Mouse (Mus musculus) c-Kit-positive CD71-negative TER-119-negative erythroid progenitor cells, embryonic 14.5 days (primary cell): ENCODE measurements around the gene Mymx.
"Not testable (repeated sequence)": the region's sequence is repeated elsewhere in the genome, so short reads cannot be mapped to it uniquely, and the experiment has no call there.

Experiments
- DNase-seq: peaks from one replicate; pipeline ENCODE4 v3.0.0-alpha.2; 2013; ENCODE audit warnings: low read depth

The Mymx gene

DNA sequence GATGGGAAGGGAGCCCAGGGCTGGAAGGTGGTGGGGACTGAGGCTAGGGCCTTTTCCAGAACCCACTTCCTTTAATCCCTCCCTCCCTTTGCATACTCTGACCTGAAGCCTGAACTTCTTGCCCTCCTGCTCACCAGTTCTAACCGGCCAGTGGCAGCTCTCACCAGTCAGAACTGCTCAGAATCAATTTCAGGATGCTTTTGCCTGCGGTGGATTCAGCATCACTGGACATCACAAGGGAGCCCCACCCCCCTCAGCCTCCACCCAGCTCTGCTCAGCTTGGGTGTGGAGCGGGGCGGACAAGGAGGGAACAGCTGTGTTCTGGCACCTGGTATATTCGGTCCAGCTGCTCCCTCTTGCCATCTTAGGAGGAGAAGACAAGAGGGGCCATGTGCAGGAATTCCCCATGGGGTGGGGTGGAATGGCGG, at the start of gene Mymx:
Gene Mymx (minus strand): TSS at position 226 of the 428 bp plus-strand sequence.
- DNase-seq: no peak

DNA sequence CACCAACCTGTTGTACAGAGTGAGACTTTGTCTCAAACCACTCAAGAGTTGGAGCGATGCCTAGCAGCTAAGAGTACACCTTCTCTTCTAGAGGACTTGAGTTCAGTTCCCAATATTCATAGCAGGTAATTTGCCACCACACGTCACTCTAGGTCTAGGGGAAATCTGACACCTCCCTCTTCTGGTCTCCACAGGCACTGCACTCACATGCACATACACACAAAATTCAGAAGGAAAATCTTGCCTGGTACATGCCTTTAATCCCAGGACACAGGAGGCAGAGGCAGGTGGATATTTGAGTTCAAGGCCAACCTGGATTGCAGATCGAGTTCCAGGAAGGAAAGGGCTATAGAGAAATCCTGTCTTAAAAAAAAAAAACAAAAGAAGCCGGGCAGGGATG, 42.3 kb upstream of the Mymx start:
- no peak for DNase-seq

DNA sequence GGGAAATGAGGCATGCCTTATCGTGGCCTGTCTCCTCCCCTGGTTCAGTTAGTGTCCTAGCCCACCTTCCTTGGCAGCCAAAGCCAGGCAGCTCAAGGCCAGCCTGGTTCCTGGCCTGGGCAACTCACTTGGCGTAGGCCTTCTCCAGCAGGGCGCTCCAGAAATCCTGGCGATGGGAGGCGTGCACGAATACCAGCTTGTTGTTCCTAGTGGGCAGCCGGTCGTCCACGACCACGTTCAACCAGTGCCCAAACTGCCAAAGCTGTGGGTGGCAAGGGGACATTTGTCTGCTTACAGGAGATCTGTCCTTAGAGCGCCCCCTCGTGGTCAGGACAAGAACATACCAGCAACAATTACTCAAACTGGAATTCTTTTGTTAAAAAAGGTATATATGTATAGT, 40.8 kb upstream of the Mymx start:
- no peak for DNase-seq

DNA sequence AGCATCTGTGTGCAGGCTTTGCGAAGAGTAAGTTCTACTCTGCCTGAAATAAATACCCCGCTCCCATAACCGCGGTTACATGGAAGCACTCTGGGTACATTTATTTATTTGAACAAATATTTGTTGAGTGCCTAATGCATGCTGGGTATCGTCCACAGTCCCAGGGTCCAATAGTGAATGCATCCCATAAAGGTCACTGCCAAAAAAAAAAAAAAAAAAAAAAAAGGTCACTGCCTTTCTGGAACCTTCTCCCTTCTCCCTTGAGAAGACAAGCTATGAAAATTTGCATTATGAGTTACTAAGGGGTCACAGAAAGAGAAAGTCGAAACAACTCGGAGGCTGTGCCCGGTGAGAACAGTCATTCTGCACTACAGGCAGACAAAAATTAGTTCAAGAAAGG, 40.1 kb upstream of the Mymx start:
- no peak for DNase-seq

DNA sequence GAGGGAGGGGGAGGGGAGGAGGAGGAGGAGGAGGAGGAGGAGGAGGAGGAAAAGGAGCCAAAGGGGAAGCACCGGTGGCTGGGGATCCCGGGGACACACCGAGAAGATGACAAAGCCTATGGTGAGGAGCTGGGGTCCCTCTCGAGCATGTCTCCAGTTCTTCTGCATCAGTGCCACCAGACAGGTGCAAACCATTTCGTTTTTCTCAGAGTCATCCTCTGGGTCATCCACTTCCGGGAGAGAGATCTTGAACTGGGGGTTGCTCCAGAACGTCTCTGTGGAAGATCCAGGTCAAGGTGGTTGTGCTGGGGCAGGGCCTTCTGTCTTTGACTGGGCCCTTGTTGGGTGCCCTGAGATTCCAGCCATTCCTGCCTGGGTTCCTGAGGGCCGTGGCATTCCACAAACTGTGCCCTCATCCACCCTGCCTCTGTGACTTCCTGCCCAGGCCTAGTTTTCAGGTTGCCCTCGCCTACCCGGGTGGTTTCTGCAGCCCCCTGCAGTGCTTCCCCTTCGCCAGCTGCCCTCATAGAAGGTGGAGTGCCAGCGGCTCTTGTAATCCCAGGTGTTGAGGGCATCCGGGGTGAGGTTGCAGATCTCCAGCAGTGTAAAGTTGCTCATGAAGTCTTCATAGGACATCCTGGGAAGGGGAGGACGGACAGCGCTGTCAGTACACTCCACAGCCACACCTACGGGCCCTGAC, 36.8 kb upstream of the Mymx start:
- no peak for DNase-seq

DNA sequence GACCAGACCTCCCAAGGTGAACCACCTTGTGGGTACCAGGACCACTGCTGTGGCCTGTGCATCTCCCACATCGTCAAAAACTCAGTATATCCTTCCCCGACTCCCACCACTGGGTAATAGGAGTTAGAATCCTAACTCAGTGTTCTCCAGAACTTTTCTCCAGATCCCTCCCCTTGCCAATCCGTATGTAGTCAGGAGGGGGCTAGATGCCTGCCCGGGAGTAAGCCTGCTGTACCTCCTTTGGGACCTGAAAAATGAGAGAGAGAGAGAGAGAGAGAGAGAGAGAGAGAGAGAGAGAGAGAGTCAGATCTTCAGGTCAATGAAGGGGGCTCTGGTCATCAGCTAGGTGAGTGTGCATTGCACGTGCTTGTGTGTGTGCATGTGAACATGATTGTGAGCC, 32.1 kb upstream of the Mymx start:
- no peak for DNase-seq

DNA sequence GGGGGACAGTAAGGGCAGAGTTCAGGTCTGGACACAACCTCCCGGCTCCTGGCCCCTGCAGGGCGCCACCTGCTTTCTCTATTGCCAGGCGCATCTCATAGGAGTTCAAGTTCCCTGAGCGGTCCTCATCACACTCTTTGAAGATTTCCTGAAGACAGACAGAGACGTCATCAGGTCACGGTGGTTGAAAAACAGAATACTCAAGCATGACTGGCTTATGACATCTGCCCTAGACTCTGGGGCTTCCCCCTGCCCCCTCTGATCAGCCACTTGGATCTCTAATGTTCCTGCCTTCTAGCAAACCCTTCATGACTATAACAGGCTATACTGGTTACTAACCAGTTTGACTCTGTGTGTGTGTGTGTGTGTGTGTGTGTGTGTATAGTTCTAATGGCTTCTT, 30.0 kb upstream of the Mymx start:
- no peak for DNase-seq

DNA sequence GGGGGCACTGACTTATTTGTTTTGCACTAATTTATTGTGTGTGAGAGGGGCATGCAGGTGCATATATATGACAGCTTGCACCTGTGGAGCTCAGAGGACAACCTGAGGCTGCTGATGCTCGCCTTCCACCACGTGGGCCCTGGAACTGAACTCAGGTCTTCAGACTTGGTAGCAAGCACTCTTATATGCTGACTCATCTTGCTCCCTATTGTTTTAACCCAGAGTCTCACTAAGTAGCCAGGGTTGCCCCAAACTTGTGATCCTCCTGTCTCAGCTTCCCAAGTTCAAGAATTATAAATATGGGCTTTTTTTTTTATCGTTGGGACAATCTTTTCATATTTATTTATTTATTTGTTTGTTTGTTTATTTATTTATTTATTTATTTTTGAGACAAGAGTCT, 29.1 kb upstream of the Mymx start:
- no peak for DNase-seq

DNA sequence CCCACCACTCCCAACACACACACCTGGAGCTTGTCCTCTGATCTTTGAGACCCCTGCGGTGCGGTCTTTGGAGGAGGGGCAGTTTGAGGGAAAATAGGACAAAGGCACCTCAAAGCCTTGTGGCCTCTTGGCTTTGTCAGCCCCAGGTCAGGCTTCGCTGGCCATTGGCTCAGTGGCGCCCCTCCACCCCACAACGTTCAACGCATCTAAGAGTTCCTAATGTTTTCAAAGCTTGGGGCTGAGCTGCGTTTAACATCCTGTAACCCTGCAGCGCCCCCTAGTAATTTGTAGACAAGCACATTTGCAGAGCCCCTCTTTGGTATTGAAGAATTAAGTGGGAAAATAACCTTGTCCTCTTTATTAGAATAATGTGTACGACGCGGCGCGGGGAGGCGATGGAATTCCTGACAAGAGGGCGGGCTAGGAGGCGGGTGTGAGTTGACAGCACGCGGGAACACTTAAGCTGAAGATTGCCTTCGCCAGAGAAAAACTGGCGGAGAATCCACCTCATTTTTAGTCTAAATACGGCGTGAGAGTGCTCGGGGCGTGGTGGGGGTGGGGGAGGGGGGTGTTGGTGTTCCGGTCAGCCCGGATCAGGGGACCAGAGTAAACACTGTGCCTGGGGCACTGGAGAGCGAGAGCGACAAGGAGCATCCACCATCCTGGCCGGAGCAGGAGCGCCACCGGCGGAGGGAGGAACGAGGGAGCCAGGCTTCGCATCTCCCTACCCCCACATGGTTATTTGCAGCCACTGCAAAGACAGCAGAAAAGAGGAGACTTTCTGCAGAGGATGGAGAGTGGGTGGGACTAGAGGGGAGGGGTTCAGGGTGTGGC, 28.2 kb upstream of the Mymx start:
- peak; percentile 67 for DNase-seq

DNA sequence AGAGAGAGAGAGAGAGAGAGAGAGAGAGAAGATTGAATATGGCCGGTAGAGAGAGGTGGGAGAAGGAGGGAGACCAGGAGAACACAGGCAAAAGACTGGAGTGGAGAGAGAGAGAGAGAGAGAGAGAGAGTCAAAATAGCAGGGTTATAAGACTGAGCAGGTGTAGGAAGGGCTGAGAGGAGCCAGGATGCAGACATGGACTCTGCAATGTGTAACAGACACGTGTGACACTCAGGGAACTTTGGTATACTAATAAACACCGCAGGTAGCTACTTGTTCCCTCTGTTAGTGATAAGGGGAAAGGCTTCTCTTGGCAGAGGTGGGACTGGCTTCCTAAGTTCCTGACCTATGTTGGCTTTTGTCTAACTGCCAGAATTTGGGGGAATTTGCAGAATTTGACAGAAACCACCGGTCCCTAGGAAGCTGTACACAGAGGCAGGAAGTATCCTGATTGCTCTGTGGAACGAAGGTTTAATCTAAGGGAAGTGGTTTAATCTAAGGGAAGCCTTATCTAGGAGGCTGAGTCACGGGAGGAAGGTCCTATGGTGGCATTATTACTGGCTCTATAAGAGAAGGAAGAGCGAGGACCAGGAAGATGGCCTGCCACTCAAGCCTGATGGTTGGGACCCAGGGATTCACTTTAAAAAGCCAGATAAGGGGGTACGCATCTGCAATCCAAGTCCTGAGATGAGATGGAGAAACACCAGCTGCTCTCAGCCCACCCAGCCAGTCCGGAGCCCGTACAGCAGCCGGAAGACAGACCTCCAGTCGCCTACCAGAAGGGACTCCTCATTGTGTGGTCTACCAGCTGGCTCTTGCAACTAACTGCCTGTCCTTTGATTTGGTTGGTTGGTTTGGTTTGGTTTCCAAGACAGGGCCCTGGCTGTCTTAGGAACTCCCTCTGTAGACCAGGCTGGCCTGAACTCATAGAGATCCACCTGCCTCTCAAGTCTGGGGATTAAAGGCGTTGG, 27.3 kb upstream of the Mymx start:
- DNase-seq: no peak

DNA sequence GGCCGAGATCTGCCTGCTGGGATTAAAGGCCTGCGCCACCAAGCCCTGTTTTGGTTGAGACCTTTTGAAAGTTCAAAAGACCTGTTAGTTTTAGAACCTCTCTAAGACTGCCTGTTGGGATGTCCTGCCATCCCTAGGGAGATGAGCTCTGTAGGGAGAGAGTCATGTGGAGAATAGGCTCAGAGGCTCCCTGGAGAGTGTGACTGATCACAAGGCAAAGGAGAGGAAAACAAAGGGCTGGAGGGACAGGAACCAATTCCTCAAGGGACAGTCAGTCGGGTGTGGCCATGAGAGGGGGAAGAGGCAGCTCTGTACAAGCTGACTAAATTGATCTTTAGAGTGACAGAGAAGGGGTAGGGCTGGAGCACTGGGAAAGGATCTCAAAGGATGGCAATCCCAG, 26.3 kb upstream of the Mymx start:
- DNase-seq: no peak

DNA sequence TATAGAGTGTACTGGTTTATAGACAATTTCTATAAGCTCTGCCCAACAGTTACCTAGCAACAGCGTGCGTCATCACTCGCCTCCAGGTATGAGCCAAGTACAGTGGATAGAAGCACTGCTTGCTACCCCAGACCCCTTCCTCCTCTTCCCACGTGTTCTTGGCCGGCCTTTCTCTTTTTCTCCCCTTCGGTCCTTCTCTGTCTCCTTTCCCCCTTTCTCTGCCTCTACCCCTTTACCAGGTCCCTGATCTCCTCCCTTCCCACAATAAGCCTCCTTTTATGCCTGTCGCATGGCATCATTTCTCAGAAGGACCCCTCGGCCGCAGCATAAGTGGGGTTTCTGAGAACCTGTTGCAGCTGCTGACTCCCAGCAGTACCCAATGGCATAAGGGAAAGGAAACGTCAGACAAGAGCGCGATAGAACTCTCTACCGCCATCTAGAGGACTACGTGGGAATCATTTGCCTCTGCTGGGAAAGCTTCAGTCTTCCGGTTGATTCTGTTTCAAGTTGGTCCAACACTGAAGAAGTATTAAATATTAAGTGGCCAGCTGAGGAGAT, 24.8 kb upstream of the Mymx start:
- peak; percentile 86 for DNase-seq

DNA sequence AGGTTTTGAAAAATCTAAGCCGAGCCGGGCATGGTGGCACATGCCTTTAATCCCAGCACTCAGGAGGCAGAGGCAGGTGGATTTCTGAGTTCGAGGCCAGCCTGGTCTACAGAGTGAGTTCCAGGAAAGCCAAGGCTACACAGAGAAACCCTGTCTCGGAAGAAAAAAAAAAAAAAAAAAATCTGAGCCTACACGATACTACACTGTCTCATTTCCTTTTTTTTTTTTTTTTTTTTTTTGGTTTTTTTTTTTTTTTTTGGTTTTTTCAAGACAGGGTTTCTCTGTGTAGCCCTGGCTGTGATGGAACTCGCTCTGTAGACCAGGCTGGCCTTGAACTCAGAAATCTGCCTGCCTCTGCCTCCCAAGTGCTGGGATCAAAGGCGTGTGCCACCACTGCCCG, 21.5 kb upstream of the Mymx start:
- DNase-seq: not testable (repeated sequence)

DNA sequence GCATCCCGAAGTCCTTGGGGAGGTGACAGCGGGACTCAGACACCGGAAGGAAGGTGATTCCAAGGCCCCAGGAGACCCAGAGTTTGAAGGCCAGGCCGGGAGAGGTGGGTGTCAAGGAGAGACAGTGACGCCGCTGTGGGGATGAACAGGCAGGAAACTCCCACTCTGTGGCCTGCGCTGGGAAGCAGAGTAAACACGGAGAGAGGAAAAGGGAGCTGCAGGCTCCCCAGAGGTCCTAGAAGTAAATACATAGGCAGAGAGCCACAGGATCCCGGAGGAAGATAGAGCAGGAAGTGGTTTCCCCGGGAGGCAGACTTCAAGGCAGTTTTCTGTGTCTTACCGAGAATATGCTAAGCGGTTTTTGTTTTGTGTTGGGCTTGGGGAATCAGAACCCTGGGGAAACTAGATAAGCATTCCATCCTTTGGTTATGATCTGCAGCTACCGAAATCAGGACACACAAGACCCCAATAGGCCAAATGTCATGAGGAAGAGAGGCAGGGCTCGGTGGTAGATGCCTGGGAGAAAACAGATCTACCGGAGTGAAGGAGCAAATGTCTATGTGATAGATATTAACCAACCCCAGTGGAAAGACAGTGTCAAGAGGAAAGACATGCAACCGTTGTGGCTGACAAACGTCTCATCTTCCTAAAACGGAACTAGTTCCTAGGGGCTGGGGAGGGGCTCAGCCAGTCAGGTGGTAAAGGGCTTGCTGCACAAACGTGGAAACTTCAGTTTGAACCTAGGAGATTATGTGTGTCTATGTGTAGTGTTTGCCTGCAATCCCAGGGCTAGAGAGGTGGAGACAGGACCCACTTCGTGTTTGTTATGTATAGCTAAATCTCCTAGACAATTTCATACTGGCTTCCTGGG, 17.7 kb upstream of the Mymx start:
- no peak for DNase-seq

DNA sequence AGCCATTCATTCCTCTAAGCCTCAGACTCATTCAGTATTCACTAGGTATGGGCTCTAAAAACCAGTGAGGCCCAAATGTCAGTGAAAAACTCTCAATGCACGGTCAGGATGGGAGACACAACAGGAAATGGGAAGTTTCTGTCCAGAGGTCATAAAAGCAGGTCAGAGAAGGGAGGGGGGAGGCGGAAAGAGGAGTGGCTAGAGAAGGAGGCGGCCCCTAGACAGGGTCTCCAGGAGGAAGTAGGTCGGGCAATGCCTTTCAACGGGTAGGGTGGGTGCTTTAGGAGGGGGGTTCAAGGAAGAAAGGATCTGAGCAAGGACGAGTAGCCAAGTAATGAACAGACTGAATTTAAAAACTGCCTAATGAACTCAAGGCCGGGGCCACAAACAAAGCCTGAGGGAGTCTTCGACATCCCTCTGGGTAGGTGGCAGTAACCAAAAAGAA, 17.1 kb upstream of the Mymx start:
- DNase-seq: no peak

DNA sequence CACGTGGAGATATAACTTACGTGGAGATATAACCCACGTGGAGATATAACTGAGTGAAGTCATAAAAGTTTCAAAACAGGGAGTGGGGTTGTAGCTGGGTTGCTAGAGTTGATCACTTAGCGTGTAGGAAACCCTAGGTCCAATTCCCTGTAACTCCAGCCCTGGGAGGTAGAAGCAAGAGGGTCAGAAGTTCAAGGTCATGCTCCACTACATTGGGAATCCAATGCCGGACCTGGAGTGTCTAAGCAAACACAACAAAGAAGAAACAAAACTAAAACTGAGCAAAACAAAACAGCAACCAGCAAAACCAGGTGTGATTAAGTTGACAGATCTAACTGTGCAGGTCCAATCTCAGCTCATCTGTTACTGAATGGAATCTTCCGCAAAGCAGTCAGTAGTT, 15.8 kb upstream of the Mymx start:
- DNase-seq: no peak

DNA sequence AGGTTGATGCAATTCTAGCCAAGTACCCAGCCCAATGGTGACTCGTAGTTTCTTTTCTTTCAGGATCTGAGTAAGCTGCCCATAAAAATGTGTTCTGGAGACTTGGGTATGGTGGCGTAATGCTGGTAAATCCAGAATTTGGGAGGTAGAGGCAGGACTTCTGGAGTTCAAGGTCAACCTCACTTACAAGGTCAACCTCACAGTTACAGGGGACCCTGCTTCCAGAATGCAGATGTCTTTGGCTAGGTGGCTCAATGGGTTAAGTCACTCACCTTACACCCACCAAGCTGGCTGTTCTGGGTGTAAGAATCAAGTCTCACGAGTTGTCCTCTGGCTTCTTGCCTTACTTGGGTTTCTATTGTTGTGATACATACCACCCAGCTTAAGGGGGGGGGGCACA, 14.8 kb upstream of the Mymx start:
- DNase-seq: no peak

DNA sequence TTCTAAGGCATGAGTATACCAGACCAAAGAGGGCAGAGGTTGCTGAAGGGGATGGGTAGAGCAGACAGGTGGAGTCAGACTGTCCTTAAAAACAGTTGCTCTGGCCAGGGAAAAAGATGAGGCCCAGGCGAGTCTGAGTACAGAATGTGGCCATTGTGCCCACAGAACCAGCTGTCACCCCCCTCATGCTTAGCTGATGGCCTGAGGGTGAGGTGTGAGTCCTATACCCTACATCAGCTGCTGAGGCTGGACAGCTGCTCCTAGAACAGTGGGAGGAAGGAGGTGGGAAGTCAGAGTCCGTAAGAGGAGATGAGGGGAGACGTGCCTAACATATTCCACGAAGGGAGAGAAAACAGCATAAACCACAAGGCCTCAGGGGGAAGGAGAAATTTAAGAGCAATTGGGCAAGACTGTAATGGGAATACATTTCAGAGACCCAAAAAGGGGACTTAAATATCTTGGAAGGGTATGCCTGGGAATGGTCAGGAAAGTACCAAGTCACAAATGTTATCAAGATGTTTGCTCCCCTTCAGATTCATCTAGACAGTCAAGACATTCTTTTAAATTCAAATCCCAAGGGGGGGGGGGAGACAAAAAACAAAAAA, 14.2 kb upstream of the Mymx start:
- no peak for DNase-seq

DNA sequence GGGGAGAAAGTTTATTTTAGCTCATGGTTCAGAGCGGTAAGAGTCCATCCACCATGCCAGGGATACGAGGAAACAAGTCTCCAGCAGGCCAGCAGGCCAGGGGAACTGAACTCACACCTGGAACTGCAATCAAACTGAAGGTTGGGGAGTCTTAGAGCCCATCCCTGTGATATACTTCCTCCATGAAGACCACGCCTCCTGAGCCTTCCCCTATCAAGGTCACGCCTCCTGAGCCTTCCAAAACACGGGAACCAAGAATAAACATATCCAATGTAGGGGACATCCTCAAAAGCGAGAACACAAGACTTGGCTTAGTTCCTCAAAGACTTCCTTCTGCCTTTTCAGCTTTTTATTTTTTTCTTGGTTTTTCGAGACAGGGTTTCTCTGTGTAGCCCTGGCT, 11.0 kb upstream of the Mymx start:
- no peak for DNase-seq

DNA sequence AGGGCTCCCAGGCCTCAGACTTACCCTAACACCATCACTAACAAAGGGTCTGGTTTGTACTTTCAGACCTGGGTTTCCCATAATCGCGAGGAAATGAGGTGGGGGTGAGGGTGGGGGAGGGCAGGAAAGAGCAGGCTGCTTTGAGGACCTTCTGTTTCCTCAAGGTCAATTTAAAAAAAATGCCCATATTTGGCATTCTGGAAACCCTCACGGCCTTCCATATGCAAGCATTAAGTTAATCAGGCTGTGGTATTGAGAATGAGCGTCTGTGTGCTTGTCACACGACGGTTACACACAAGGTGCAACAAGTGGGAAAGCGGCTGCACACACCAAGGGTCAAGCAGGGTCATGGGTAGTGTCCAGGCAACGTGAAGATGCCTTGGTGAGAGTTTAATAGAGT, 10.1 kb upstream of the Mymx start:
- DNase-seq: no peak
